In the genomic region with DNA sequence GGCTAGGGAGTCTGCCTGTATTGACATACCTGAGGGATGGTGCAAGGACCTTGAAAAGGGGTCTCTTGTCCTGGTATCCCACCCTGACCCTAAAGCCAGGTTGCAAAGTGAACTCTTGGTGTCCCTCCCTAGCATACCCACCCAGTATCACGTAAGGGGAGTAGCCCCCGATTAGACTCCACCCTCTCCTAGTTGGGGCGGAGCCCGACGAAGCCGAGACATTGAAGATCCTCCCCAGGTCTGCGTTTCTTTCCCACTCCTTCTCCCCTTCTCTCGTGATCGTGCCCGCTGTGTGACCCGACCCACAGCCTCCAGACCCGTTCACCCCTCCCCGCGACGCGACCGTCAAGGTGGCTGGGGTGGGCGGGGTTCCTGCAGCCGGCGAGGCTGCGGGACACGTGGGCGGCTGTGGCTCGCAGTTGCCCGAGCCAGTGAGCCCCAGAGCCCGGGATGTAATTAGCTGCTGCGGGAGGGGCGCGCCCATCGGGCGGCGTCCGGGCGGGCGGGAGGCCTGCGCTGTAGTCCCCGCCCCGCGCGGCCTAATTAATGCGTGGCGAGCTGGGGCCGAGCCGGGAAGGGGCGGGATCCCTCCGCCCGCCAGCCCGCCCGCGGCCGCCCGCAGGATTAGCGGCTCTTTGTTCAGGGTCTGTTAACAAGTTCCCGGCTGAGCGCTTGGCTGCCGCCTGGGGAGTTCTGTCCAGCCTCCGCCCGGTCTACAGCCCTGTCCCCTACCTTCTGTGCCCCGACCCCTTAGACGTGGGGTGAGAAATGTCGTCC, we compare ENCODE assay signal across 8 mouse cellular contexts. TPM values are rescaled to one million over a fixed set of nuclear protein-coding genes. Genes with fewer than 3 reads are reported as not detected.
DNase-seq lines count a peak whose midpoint lies in the region; ATAC-seq and TF ChIP-seq lines count a peak whose summit lies in the region.

No protein-coding gene starts in this region.

- DNase-seq in testis, postnatal 14 days (ENCODE audit: low spot score): no peak
- peak; percentile 85 for DNase-seq in embryo, embryonic 10.5 days (ENCODE audit: low spot score)
- DNase-seq in kidney, postnatal 36 days: peak; percentile 12 to 46
- no peak for DNase-seq in cerebellum, adult 11 months

- H3K9me3 ChIP-seq in heart, embryonic 14.5 days (ENCODE audit: control insufficient read depth, low read length): no peaks in the 10 kb centered on the region
- H3K9me3 ChIP-seq in stomach, embryonic 14.5 days (ENCODE audit: control insufficient read depth, low read depth, low read length): no peaks in the 10 kb centered on the region

- TF ChIP-seq CTCF in testis, adult 2 months (IDR thresholded peaks at IDR 0.05; ENCODE audit: control insufficient read depth, insufficient read depth, insufficient replicate concordance, low read depth, low read length): no peak

- no peak overlapping the region for H3K27ac ChIP-seq in testis, adult 2 months (ENCODE audit: control insufficient read depth, insufficient read depth, low read depth, low read length)
- H3K27ac ChIP-seq in heart, embryonic 14.5 days (replicated peaks in 1 of 2; ENCODE audit: control insufficient read depth in 1 of 2, insufficient read depth in 1 of 2, low read depth in 2 of 2, low read length in 2 of 2): no peak overlapping the region
- H3K27ac ChIP-seq in stomach, embryonic 14.5 days (ENCODE audit: low read length): no peak overlapping the region

- H3K36me3 ChIP-seq in testis, adult 2 months (ENCODE audit: control insufficient read depth, insufficient read depth, low read length): no peaks in the 10 kb centered on the region
- no peaks in the 10 kb centered on the region for H3K36me3 ChIP-seq in heart, embryonic 14.5 days (ENCODE audit: control insufficient read depth, insufficient read depth, low read length)
- no peaks in the 10 kb centered on the region for H3K36me3 ChIP-seq in stomach, embryonic 14.5 days (ENCODE audit: control insufficient read depth, insufficient read depth, low read length)

- H3K4me1 ChIP-seq in testis, adult 2 months (ENCODE audit: control insufficient read depth, insufficient read depth, low read length): peaks cover 8% of the 10 kb centered on the region
- peaks cover 0 to 6% of the 10 kb centered on the region in 2 experiments; a peak in 1 of 4 replicates for H3K4me1 ChIP-seq in heart, embryonic 14.5 days (ENCODE audit: control insufficient read depth in 2 of 2, insufficient read depth in 2 of 2, low read length in 2 of 2)
- H3K4me1 ChIP-seq in stomach, embryonic 14.5 days (ENCODE audit: control insufficient read depth, insufficient read depth, low read length): 0 out of 2 replicates have a peak, but pooled peaks cover 2% of the 10 kb centered on the region

- H3K4me2 ChIP-seq in heart, embryonic 14.5 days (ENCODE audit: low read length): peak overlapping the region; percentile 94
- H3K4me2 ChIP-seq in stomach, embryonic 14.5 days (replicated peaks; ENCODE audit: low read depth, low read length): peak overlapping the region; percentile 93

- ATAC-seq in heart, embryonic 14.5 days (ENCODE audit: insufficient number of reproducible peaks, insufficient read depth, low FRiP score, low read depth): no peak
- ATAC-seq in megakaryocyte, adult 5-6 weeks (ENCODE audit: poor library complexity, severe bottlenecking): peak; percentile 21; the same call in 1 of the 2 replicates
- ATAC-seq in stomach, embryonic 14.5 days (ENCODE audit: insufficient number of reproducible peaks, insufficient read depth, low FRiP score, low read depth): peak; percentile 35; the same call in 1 of the 2 replicates

- no peak for TF ChIP-seq POLR2A in testis, adult 2 months (IDR thresholded peaks at IDR 0.05; ENCODE audit: control insufficient read depth, low read depth, low read length)

- H3K9ac ChIP-seq in heart, embryonic 14.5 days (ENCODE audit: low read length): peak overlapping the region; percentile 60; the same call in 1 of the 2 replicates
- peak overlapping the region; percentile 45 for H3K9ac ChIP-seq in stomach, embryonic 14.5 days (replicated peaks; ENCODE audit: low read depth, low read length)

- H3K4me3 ChIP-seq in testis, adult 2 months (ENCODE audit: control insufficient read depth, low read depth, low read length): peak overlapping the region; percentile 68
- peak overlapping the region; percentile 41 to 52 for H3K4me3 ChIP-seq in heart, embryonic 14.5 days (ENCODE audit: control insufficient read depth in 1 of 2, insufficient read depth in 1 of 2, low read depth in 1 of 2, low read length in 2 of 2)
- H3K4me3 ChIP-seq in stomach, embryonic 14.5 days (ENCODE audit: low read depth, low read length): peak overlapping the region; percentile 50

- H3K27me3 ChIP-seq in testis, adult 2 months (ENCODE audit: control insufficient read depth, insufficient read depth, low read length): 0 out of 2 replicates have a peak, but pooled peaks cover 2% of the 10 kb centered on the region
- H3K27me3 ChIP-seq in heart, embryonic 14.5 days (ENCODE audit: control insufficient read depth, insufficient read depth, low read length): peaks cover 85% of the 10 kb centered on the region
- peaks cover 31% of the 10 kb centered on the region for H3K27me3 ChIP-seq in stomach, embryonic 14.5 days (ENCODE audit: control insufficient read depth, insufficient read depth, low read length)

- under 1% methylated on average over 61 of the region's 61 CpGs for WGBS in heart, embryonic 14.5 days
- under 1% methylated on average over 54 of the region's 61 CpGs for WGBS in stomach, embryonic 14.5 days

RNA-seq across cellular contexts. Expression of gene Unc5a, which starts 6.7 kb away (rescaled TPM):
- 1.0 TPM in 2 replicates for polyA plus RNA-seq in testis, adult 2 months (2012; rRNA removed)
- 2.3 and 2.7 TPM in 2 replicates for polyA plus RNA-seq in heart, embryonic 14.5 days (2014; fragmentation: Nextera tagmentation; extraction: Ambion mirVana)
- total RNA-seq in megakaryocyte, adult 5-6 weeks (2015): 0.38 and 0.71 TPM in 2 replicates
- 0.24 and 1.8 TPM in 2 replicates for total RNA-seq in megakaryocyte, adult 5-6 weeks (2017)
- 2.9 and 3.7 TPM in 2 replicates for polyA plus RNA-seq in stomach, embryonic 14.5 days (2014; fragmentation: Nextera tagmentation; extraction: Ambion mirVana)

Comparison
In these comparisons a context has a peak if more than half of its experiments do, and no peak if none do; other contexts are left out.
1. DNase-seq: peak in embryo, embryonic 10.5 days (single experiment) and kidney, postnatal 36 days (2 of 2); none in testis, postnatal 14 days (single experiment) and cerebellum, adult 11 months (single experiment).
2. Peak in every context shown above with its lines, with median percentiles within 50 percentile points of each other: H3K4me3 ChIP-seq.